Mouse (Mus musculus) hematopoietic stem cell, adult 5-6 weeks (primary cell): ENCODE results near the gene Slc12a4. TPM values are rescaled to one million over a fixed set of nuclear protein-coding genes. Genes with fewer than 3 reads are reported as not detected.

Source experiments
- total RNA-seq: library from RNA; stranded (forward); fragments of 172-1452, 232-1000 nt; gene quantifications from 2 replicates; pipeline ENCODE4 v1.2.3, GENCODE M21; 2017

Gene Slc12a4
- total RNA-seq, 1 experiment from 2014 or later = 1.4 TPM

Other genes with a start within 250 kb of the Slc12a4 start
- 1.6 and 5.8 TPM in 2 replicates for gene Gfod2, start 207.4 kb downstream of the Slc12a4 start, total RNA-seq
- 7.1 and 10.3 TPM in 2 replicates for gene Ranbp10, start 138.7 kb downstream of the Slc12a4 start, total RNA-seq
- not detected in 2 replicates for gene Tsnaxip1, start 138.4 kb downstream of the Slc12a4 start, total RNA-seq
- 14.3 and 14.6 TPM in 2 replicates for gene Cenpt, start 112.8 kb downstream of the Slc12a4 start, total RNA-seq
- 25.8 and 28.3 TPM in 2 replicates for gene Thap11, start 111.0 kb downstream of the Slc12a4 start, total RNA-seq
- 58.5 and 70.2 TPM in 2 replicates for gene Nutf2, start 105.5 kb downstream of the Slc12a4 start, total RNA-seq
- 23.4 and 40.6 TPM in 2 replicates for gene Edc4, start 85.2 kb downstream of the Slc12a4 start, total RNA-seq
- not detected in 2 replicates for gene Nrn1l, start 72.5 kb downstream of the Slc12a4 start, total RNA-seq
- 23.3 and 27.5 TPM in 2 replicates for gene Pskh1, start 65.7 kb downstream of the Slc12a4 start, total RNA-seq
- gene Ctrl, start 32.2 kb downstream of the Slc12a4 start, total RNA-seq = not detected in 2 replicates
- 38.8 and 79.5 TPM in 2 replicates for gene Psmb10, start 27.7 kb downstream of the Slc12a4 start, total RNA-seq
- gene Lcat, start 22.7 kb downstream of the Slc12a4 start, total RNA-seq = not detected in 2 replicates
- not detected in 2 replicates for gene Dpep3, start 13.3 kb upstream of the Slc12a4 start, total RNA-seq
- gene Dus2, start 25.2 kb upstream of the Slc12a4 start, total RNA-seq = 5.0 and 14.4 TPM in 2 replicates
- gene Dpep2nb, start 39.9 kb upstream of the Slc12a4 start, total RNA-seq = not detected in 2 replicates
- 10.1 and 12.8 TPM in 2 replicates for gene Ddx28, start 45.8 kb upstream of the Slc12a4 start, total RNA-seq
- gene Nfatc3, start 92.7 kb upstream of the Slc12a4 start, total RNA-seq = 34.5 and 42.0 TPM in 2 replicates
- not detected in 2 replicates for gene Esrp2, start 170.9 kb upstream of the Slc12a4 start, total RNA-seq
- 7.9 and 16.3 TPM in 2 replicates for gene Pla2g15, start 184.3 kb upstream of the Slc12a4 start, total RNA-seq
- 21.6 and 23.8 TPM in 2 replicates for gene Slc7a6, start 202.8 kb upstream of the Slc12a4 start, total RNA-seq
- gene Slc7a6os, start 244.8 kb upstream of the Slc12a4 start, total RNA-seq = 42.8 and 50.0 TPM in 2 replicates
- gene Prmt7, start 244.8 kb upstream of the Slc12a4 start, total RNA-seq = 26.3 and 34.3 TPM in 2 replicates